Mouse (Mus musculus) CH12.LX (cell line): Measurements from ENCODE around the gene Ttyh3.

Experiments
- MAFK ChIP-seq: IDR thresholded peaks from 2 replicates; pipeline ENCODE4 v1.6.1; 2011; ENCODE audit warnings: low read length, improper control_type of control experiment; ENCODE audit not compliant: insufficient replicate concordance
- SIN3A ChIP-seq: IDR thresholded peaks from 2 replicates; pipeline ENCODE4 v1.6.1; 2012; ENCODE audit warnings: low read length, improper control_type of control experiment, inconsistent platforms

- TF ChIP-seq SIN3A (no peak), MAFK (no peak)
Measured at GRCm38 (mm10) chr5:140601712-140602111, 47.1 kb downstream of the Ttyh3 start.
